Mouse (Mus musculus): ENCODE results near the gene Ugt1a6b.
A peak's percentile ranks its signal among the peaks of the same experiment; 100 is the strongest.

The Ugt1a6b gene

GRCm38 (mm10) chr1:88243861-88244260 lies 140.8 kb downstream of the Ugt1a6b start:
- DNase-seq = peak in 1 of 2 experiments; percentile 51

GRCm38 (mm10) chr1:88245881-88246280 lies 142.8 kb downstream of the Ugt1a6b start:
- peak in 1 of 2 experiments; percentile 59 for DNase-seq

GRCm38 (mm10) chr1:88246386-88246785 lies 143.3 kb downstream of the Ugt1a6b start:
- DNase-seq = no peak

GRCm38 (mm10) chr1:88247660-88248059 lies 144.6 kb downstream of the Ugt1a6b start:
- no peak for DNase-seq

GRCm38 (mm10) chr1:88248658-88249057 lies 145.6 kb downstream of the Ugt1a6b start:
- no peak for DNase-seq

GRCm38 (mm10) chr1:88249596-88249995 lies 146.5 kb downstream of the Ugt1a6b start:
- no peak for DNase-seq

- DNase-seq = no peak
These were observed 147.0 kb downstream of the Ugt1a6b start for GRCm38 (mm10) chr1:88250023-88250422.

- no peak for DNase-seq
These were observed 150.1 kb downstream of the Ugt1a6b start for GRCm38 (mm10) chr1:88253106-88253505.

GRCm38 (mm10) chr1:88253540-88253939 lies 150.5 kb downstream of the Ugt1a6b start:
- DNase-seq = no peak

GRCm38 (mm10) chr1:88254793-88255465 lies 151.9 kb downstream of the Ugt1a6b start:
- no peak for DNase-seq

GRCm38 (mm10) chr1:88255466-88255857 lies 152.4 kb downstream of the Ugt1a6b start:
- no peak for DNase-seq

- DNase-seq = no peak
These were observed 153.1 kb downstream of the Ugt1a6b start for GRCm38 (mm10) chr1:88255989-88256754.

- no peak for DNase-seq
These were observed 154.0 kb downstream of the Ugt1a6b start for GRCm38 (mm10) chr1:88256886-88257663.

GRCm38 (mm10) chr1:88257681-88258080 lies 154.6 kb downstream of the Ugt1a6b start:
- no peak for DNase-seq

GRCm38 (mm10) chr1:88258361-88258760 lies 155.3 kb downstream of the Ugt1a6b start:
- DNase-seq = peak in 1 of 2 experiments; percentile 50

GRCm38 (mm10) chr1:88258881-88259642 lies 156.0 kb downstream of the Ugt1a6b start:
- peak in 1 of 2 experiments; percentile 78 for DNase-seq

GRCm38 (mm10) chr1:88259643-88260024 lies 156.6 kb downstream of the Ugt1a6b start:
- DNase-seq = peak in 1 of 2 experiments; percentile 65

GRCm38 (mm10) chr1:88260114-88260513 lies 157.1 kb downstream of the Ugt1a6b start:
- DNase-seq = peak; percentile 77 to 90

GRCm38 (mm10) chr1:88260604-88261377 lies 157.7 kb downstream of the Ugt1a6b start:
- DNase-seq = peak in 1 of 2 experiments; percentile 50

GRCm38 (mm10) chr1:88261706-88262105 lies 158.7 kb downstream of the Ugt1a6b start:
- DNase-seq = peak in 1 of 2 experiments; percentile 63

- DNase-seq = peak; percentile 80 to 87
These were observed 159.2 kb downstream of the Ugt1a6b start for GRCm38 (mm10) chr1:88262255-88262654.

GRCm38 (mm10) chr1:88262961-88263360 lies 159.9 kb downstream of the Ugt1a6b start:
- DNase-seq = peak in 1 of 2 experiments; percentile 69
